Mouse (Mus musculus) lung, adult 2 months (tissue): ENCODE measurements around the gene Ccr9.

Source experiments
- CTCF ChIP-seq: fragments of 200-500 bp; IDR thresholded peaks from 2 replicates; pipeline ENCODE4 v1.5.1; 2011; ENCODE audit warnings: mild to moderate bottlenecking, low read length, control low read depth; ENCODE audit not compliant: insufficient read depth
- POLR2A ChIP-seq: fragments of 200-500 bp; IDR thresholded peaks from 2 replicates; pipeline ENCODE4 v1.6.1; 2011; ENCODE audit warnings: low read depth, mild to moderate bottlenecking, control low read depth, low read length, borderline replicate concordance; ENCODE audit errors: extremely low read depth

DNA sequence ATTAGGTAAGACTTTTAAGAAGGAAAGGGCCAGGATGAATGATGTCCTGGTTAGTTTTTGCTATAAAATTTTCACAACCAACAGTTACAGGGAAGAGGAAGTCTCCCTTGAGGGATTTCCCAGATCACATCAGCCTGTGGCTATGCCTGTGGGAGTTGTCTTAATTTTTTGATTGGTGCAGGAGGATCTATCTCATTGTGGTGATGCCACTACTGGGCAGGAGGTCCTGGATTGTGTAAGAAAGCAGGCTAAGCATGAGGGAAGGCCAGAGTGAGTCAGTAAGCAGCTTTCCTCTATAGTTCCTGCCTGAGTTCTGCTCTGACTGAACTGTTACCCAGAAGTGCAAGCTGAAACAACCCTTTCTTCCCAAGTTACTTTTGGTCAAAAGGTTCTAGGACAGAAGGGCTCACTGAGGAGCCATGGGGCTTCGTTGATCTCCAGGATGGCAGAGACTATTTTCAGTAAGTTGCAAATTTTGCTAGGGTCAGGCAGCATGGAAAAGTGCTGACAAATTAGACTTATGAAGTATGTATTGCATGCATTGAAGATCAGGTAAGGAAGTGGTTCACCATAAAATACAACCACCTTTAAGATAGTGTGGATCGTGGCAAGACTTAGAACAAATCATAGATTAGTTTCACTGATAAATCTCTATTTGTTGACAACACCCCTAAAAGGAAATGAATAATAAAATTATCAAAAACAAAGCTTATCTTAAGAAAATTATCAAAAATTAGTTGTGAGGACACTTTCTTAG lies 44.7 kb downstream of the Ccr9 start:
- TF ChIP-seq CTCF (no peak), POLR2A (no peak)
